Mouse (Mus musculus): ENCODE results near the gene Defb30. TPM values are rescaled to one million over a fixed set of nuclear protein-coding genes. Genes with fewer than 3 reads are reported as not detected.
A peak's percentile ranks its signal among the peaks of the same experiment; 100 is the strongest.

Defb30 gene
- total RNA-seq (2015; ENCODE audit: low replicate concordance) (not detected in 2 replicates), total RNA-seq (2017; ENCODE audit: low replicate concordance) (not detected in 2 replicates)

GRCm38 (mm10) chr14:63049910-63050370, at the start of gene Defb30:
Gene Defb30 (minus strand): TSS chr14:63049960.
- ATAC-seq (replicated peaks; ENCODE audit: low FRiP score, poor library complexity, severe bottlenecking): no peak

GRCm38 (mm10) chr14:63067708-63068107, 17.9 kb upstream of the Defb30 start:
- no peak for ATAC-seq (replicated peaks; ENCODE audit: low FRiP score, poor library complexity, severe bottlenecking)

GRCm38 (mm10) chr14:63066630-63067310, 17.0 kb upstream of the Defb30 start:
- ATAC-seq (replicated peaks; ENCODE audit: low FRiP score, poor library complexity, severe bottlenecking): 0 out of 2 replicates have a peak, but pooled peaks have one; percentile 44

DNA sequence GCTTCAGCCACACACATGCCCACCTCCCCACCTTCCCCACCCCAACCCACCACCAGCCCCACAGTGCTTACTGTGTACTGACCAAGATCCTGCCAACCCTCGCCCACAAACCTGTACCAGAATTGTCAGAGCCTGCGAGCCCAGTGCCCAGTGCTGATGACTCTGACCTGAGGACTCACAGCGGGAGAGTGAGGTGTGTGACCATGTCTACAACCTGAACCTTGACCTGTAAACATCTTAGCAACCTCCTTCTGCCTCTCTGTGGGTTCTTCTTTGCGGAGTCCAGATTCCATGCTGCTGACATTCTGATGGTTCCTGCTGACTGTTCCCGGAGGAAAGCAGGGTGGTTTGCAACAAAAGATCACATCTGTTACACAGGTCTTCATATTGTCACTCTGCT, 15.6 kb upstream of the Defb30 start:
- no peak for ATAC-seq (replicated peaks; ENCODE audit: low FRiP score, poor library complexity, severe bottlenecking)

GRCm38 (mm10) chr14:63062184-63062583, 12.4 kb upstream of the Defb30 start:
- ATAC-seq (replicated peaks; ENCODE audit: low FRiP score, poor library complexity, severe bottlenecking): peak; percentile 72

DNA sequence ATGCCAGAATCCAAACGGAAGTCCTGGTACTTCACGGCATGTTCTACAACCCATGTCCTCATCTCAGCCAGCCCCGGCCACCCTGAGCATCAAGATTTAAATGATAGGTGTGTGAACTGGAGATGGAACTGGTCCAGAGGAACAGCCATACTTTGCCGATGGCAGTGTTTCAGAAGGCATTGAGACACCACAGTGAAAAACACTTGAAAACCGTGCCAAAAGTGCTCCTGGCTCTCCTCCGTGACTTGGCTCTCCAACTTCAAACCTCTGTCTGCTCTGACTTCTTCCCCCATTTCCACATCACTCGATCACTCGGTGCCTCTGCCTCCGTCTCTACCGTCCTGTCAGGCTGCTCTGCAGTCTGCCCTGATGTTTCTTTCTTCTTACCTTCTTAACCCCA, 10.6 kb upstream of the Defb30 start:
- no peak for ATAC-seq (replicated peaks; ENCODE audit: low FRiP score, poor library complexity, severe bottlenecking)

- no peak for ATAC-seq (replicated peaks; ENCODE audit: low FRiP score, poor library complexity, severe bottlenecking)
These were observed 5.0 kb upstream of the Defb30 start for GRCm38 (mm10) chr14:63054729-63055128.

- peak; percentile 82 for ATAC-seq (replicated peaks; ENCODE audit: low FRiP score, poor library complexity, severe bottlenecking)
These were observed 1.0 kb upstream of the Defb30 start for GRCm38 (mm10) chr14:63050769-63051168.

GRCm38 (mm10) chr14:63046691-63047090, 3.1 kb downstream of the Defb30 start, which contains the start of gene Defb42:
Gene Defb42 (plus strand): TSS chr14:63046991.
- no peak for ATAC-seq (replicated peaks; ENCODE audit: low FRiP score, poor library complexity, severe bottlenecking)

DNA sequence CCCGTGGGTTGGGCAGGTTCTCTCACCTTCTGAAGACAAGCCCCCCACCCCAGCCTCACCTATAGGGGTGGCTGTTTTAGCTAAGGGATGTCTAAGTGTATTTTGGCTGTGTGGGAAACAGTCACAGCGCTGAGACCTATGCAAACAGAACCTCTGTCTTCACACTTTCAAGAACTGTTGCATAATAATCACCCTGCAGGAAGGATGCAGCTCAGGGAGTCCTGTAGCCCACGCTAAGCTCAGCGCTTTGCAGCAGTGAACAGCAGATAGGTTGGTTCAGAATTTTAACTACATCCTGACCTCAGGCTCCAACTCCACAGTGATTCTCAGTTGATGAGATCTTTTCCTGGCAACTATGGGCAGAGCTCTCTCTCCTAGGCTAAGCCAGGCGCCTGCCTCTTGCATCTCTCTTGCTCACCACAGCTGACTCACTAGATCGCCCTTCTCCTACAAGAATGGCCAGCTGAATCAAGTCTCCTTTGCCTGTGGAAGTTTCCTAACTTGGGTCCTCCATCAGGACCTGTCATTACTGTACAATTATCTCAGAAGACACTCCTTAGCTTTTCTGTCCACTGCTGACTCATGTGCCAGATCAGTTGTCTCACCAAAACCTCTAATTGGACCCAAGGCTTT, 29.1 kb downstream of the Defb30 start:
- no peak for ATAC-seq (replicated peaks; ENCODE audit: low FRiP score, poor library complexity, severe bottlenecking)

GRCm38 (mm10) chr14:63014667-63015066, 35.1 kb downstream of the Defb30 start:
- ATAC-seq (replicated peaks; ENCODE audit: low FRiP score, poor library complexity, severe bottlenecking): no peak

- ATAC-seq (replicated peaks; ENCODE audit: low FRiP score, poor library complexity, severe bottlenecking): no peak
These were observed 36.7 kb downstream of the Defb30 start for GRCm38 (mm10) chr14:63013082-63013481.

DNA sequence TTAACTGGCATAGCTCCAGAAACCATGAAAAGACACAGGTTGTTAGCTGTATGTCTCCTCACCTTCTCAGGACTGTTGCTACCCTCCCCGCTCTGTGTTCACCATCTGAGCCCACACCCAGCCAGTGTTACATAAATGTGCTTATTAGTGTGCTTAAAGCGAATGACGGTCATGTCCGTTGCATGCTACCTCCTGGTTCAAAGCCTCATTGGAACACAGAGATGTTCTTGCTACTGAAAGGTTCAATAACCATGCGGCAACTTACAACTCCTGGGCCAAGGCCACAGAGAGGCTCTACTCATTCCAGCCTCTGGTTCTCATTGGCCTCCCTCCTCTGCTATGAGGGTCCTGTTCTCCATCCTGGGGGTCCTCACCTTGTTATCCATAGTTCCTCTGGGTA, 38.3 kb downstream of the Defb30 start, which contains the start of gene Defb43:
Gene Defb43 (plus strand): TSS at position 301 of the 400 bp plus-strand sequence.
- ATAC-seq (replicated peaks; ENCODE audit: low FRiP score, poor library complexity, severe bottlenecking): no peak

DNA sequence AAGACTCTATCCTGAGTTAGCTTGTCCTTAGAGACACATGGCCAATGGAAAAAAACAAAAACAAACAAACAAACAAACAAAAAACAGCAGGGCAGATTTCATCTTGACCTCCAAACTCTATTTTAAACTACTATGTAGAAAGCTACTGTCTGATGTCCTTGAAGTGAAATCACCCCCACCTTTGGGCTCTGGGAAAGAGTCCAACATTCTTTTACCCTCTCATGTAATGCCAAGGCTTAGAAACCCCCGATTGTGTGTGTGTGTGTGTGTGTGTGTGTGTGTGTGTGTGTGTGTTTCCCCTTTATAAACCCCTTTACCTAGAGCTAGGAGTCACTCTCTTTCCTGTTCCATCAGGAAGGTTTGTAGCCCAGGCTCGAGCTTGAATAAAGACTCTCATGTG, 47.2 kb downstream of the Defb30 start:
- ATAC-seq (replicated peaks; ENCODE audit: low FRiP score, poor library complexity, severe bottlenecking): no peak

DNA sequence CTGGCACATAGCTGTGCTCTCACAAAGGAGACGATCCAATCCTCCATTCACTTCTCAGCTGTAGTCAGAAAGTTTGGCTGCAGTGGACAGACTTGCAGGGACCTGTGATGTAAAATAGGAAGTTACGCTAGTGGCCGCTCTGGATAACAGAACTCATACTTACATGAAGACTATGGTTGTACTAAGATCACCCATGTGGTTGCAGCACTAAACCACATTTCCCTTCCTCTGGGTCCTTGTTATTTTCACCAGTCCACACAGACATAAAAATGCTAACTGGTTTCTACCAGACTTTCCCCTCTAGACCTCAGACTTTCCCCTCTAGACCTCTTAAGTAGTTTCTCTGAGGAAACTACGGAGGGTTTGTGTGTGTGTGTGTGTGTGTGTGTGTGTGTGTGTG, 50.8 kb downstream of the Defb30 start:
- no peak for ATAC-seq (replicated peaks; ENCODE audit: low FRiP score, poor library complexity, severe bottlenecking)

- ATAC-seq (replicated peaks; ENCODE audit: low FRiP score, poor library complexity, severe bottlenecking): no peak
These were observed 52.0 kb downstream of the Defb30 start, which contains the start of gene Defb47 for GRCm38 (mm10) chr14:62997777-62998176. Gene Defb47 (plus strand): TSS chr14:62998077.

DNA sequence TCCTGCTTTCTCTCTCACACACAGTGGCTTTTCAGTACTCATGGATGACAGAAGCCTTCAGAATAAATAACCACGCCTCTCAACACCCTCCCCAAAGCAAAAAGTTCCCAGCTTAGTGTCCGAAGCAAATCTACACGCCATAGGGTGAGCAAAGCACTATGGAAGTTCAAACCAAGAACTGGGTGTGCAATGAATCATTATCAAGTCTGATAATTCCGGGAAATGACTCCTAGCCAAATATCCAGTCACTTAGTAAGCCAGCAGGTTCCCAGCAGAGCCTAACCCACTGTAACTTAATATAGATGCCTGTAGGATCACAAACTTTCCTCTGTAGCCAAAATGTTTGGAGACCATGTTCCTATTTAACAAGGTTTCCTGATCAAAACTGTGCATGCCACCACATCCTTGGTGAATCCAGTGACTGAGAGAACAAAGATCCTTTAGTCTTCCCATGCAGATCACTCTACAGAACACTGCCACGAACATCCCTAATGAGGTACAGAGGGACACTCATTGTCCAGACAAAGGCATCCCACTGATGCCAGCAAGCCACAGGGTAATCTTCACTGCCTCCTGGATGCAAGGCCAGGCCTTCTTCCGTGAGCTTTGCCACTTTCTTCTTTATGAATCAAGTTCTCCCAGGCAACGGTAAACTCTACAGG, 57.8 kb downstream of the Defb30 start:
- no peak for ATAC-seq (replicated peaks; ENCODE audit: low FRiP score, poor library complexity, severe bottlenecking)

GRCm38 (mm10) chr14:62991271-62991670, 58.5 kb downstream of the Defb30 start:
- ATAC-seq (replicated peaks; ENCODE audit: low FRiP score, poor library complexity, severe bottlenecking): no peak

GRCm38 (mm10) chr14:62984410-62984809, 65.3 kb downstream of the Defb30 start, which contains the start of gene Defb48:
Gene Defb48 (minus strand): TSS chr14:62984510.
- no peak for ATAC-seq (replicated peaks; ENCODE audit: low FRiP score, poor library complexity, severe bottlenecking)

All from erythroid progenitor cell, adult 5-6 weeks (primary cell).